Mouse (Mus musculus): ENCODE results near the gene Uvrag. TPM values are rescaled to one million over a fixed set of nuclear protein-coding genes. Genes with fewer than 3 reads are reported as not detected.

Uvrag gene
- polyA plus RNA-seq, 1 experiment from 2014 or later, result 22.4 TPM

GRCm38 (mm10) chr7:99052471-99053241 lies 88.3 kb downstream of the Uvrag start:
- no peak overlapping the region for H3K4me3 ChIP-seq (ENCODE audit: low read length)
- H3K9ac ChIP-seq (ENCODE audit: low read length), result no peak overlapping the region
- no peaks in the 10 kb centered on the region for H3K27me3 ChIP-seq (ENCODE audit: control insufficient read depth, insufficient read depth, low read depth, low read length)
- H3K36me3 ChIP-seq (ENCODE audit: control insufficient read depth, insufficient read depth, low read length), result peaks cover 7% of the 10 kb centered on the region; the same call in 1 of the 2 replicates
- peaks cover 4% of the 10 kb centered on the region for H3K9me3 ChIP-seq (ENCODE audit: control insufficient read depth, low read length)
- ATAC-seq (ENCODE audit: low read depth), result peak; percentile 79
- WGBS, result 76% methylated on average over 6 of the region's 6 CpGs
- peaks cover 9% of the 10 kb centered on the region for H3K4me1 ChIP-seq (replicated peaks; ENCODE audit: control insufficient read depth, insufficient read depth, low read length)
- no peak overlapping the region for H3K27ac ChIP-seq (ENCODE audit: low read length)
- H3K4me2 ChIP-seq (ENCODE audit: low read depth, low read length), result no peak overlapping the region

GRCm38 (mm10) chr7:99050882-99051281 lies 90.1 kb downstream of the Uvrag start:
- WGBS, result 67% methylated on average over 1 of the region's 1 CpGs

GRCm38 (mm10) chr7:99049897-99050296 lies 91.0 kb downstream of the Uvrag start:
- Histone ChIP-seq H3K9ac (ENCODE audit: low read length) (no peak overlapping the region), H3K27me3 (ENCODE audit: control insufficient read depth, insufficient read depth, low read depth, low read length) (no peaks in the 10 kb centered on the region), H3K36me3 (ENCODE audit: control insufficient read depth, insufficient read depth, low read length) (peaks cover 7% of the 10 kb centered on the region; the same call in 1 of the 2 replicates), H3K9me3 (ENCODE audit: control insufficient read depth, low read length) (peaks cover 4% of the 10 kb centered on the region), H3K4me3 (ENCODE audit: low read length) (no peak overlapping the region), H3K4me1 (replicated peaks; ENCODE audit: control insufficient read depth, insufficient read depth, low read length) (peaks cover 25% of the 10 kb centered on the region), H3K27ac (ENCODE audit: low read length) (no peak overlapping the region), H3K4me2 (ENCODE audit: low read depth, low read length) (no peak overlapping the region)
- ATAC-seq (ENCODE audit: low read depth), result no peak
- WGBS, result 75% methylated on average over 3 of the region's 3 CpGs

More at GRCm38 (mm10) chr7:99050882-99051281, 90.1 kb downstream of the Uvrag start:
- Histone ChIP-seq H3K27ac (ENCODE audit: low read length) (peak overlapping the region; percentile 36; the same call in 1 of the 2 replicates), H3K4me2 (ENCODE audit: low read depth, low read length) (no peak overlapping the region), H3K9ac (ENCODE audit: low read length) (no peak overlapping the region), H3K4me3 (ENCODE audit: low read length) (no peak overlapping the region), H3K4me1 (replicated peaks; ENCODE audit: control insufficient read depth, insufficient read depth, low read length) (peaks cover 18% of the 10 kb centered on the region), H3K9me3 (ENCODE audit: control insufficient read depth, low read length) (peaks cover 4% of the 10 kb centered on the region), H3K36me3 (ENCODE audit: control insufficient read depth, insufficient read depth, low read length) (peaks cover 7% of the 10 kb centered on the region; the same call in 1 of the 2 replicates), H3K27me3 (ENCODE audit: control insufficient read depth, insufficient read depth, low read depth, low read length) (no peaks in the 10 kb centered on the region)
- ATAC-seq (ENCODE audit: low read depth), result no peak

GRCm38 (mm10) chr7:99046545-99047206 lies 94.3 kb downstream of the Uvrag start:
- Histone ChIP-seq H3K9ac (ENCODE audit: low read length) (no peak overlapping the region), H3K9me3 (ENCODE audit: control insufficient read depth, low read length) (no peaks in the 10 kb centered on the region), H3K36me3 (ENCODE audit: control insufficient read depth, insufficient read depth, low read length) (no peaks in the 10 kb centered on the region), H3K27me3 (ENCODE audit: control insufficient read depth, insufficient read depth, low read depth, low read length) (no peaks in the 10 kb centered on the region), H3K4me1 (replicated peaks; ENCODE audit: control insufficient read depth, insufficient read depth, low read length) (peaks cover 37% of the 10 kb centered on the region), H3K27ac (ENCODE audit: low read length) (no peak overlapping the region), H3K4me3 (ENCODE audit: low read length) (no peak overlapping the region), H3K4me2 (ENCODE audit: low read depth, low read length) (0 out of 2 replicates have a peak overlapping the region, but pooled peaks have one; percentile 21)
- ATAC-seq (ENCODE audit: low read depth), result no peak
- 45% methylated on average over 11 of the region's 11 CpGs for WGBS

- H3K27ac ChIP-seq (ENCODE audit: low read length), result no peak overlapping the region
- no peak for ATAC-seq (ENCODE audit: low read depth)
- no peaks in the 10 kb centered on the region for H3K27me3 ChIP-seq (ENCODE audit: control insufficient read depth, insufficient read depth, low read depth, low read length)
- H3K9ac ChIP-seq (ENCODE audit: low read length), result no peak overlapping the region
- 28% methylated on average over 6 of the region's 6 CpGs for WGBS
- no peak overlapping the region for H3K4me2 ChIP-seq (ENCODE audit: low read depth, low read length)
- H3K36me3 ChIP-seq (ENCODE audit: control insufficient read depth, insufficient read depth, low read length), result no peaks in the 10 kb centered on the region
- H3K4me3 ChIP-seq (ENCODE audit: low read length), result no peak overlapping the region
- H3K9me3 ChIP-seq (ENCODE audit: control insufficient read depth, low read length), result no peaks in the 10 kb centered on the region
- H3K4me1 ChIP-seq (replicated peaks; ENCODE audit: control insufficient read depth, insufficient read depth, low read length), result peaks cover 30% of the 10 kb centered on the region
Observed at GRCm38 (mm10) chr7:99045525-99045924, 95.4 kb downstream of the Uvrag start.

- Histone ChIP-seq H3K9ac (ENCODE audit: low read length) (no peak overlapping the region), H3K4me3 (ENCODE audit: low read length) (no peak overlapping the region), H3K9me3 (ENCODE audit: control insufficient read depth, low read length) (no peaks in the 10 kb centered on the region), H3K4me2 (ENCODE audit: low read depth, low read length) (no peak overlapping the region), H3K36me3 (ENCODE audit: control insufficient read depth, insufficient read depth, low read length) (no peaks in the 10 kb centered on the region), H3K27ac (ENCODE audit: low read length) (no peak overlapping the region), H3K27me3 (ENCODE audit: control insufficient read depth, insufficient read depth, low read depth, low read length) (no peaks in the 10 kb centered on the region), H3K4me1 (replicated peaks; ENCODE audit: control insufficient read depth, insufficient read depth, low read length) (peaks cover 28% of the 10 kb centered on the region)
- ATAC-seq (ENCODE audit: low read depth), result peak; percentile 68
- 18% methylated on average over 7 of the region's 7 CpGs for WGBS
Observed at GRCm38 (mm10) chr7:99043923-99044322, 97.0 kb downstream of the Uvrag start.

- H3K4me3 ChIP-seq (ENCODE audit: low read length), result no peak overlapping the region
- WGBS, result 76% methylated on average over 3 of the region's 3 CpGs
- no peak for ATAC-seq (ENCODE audit: low read depth)
- H3K27me3 ChIP-seq (ENCODE audit: control insufficient read depth, insufficient read depth, low read depth, low read length), result no peaks in the 10 kb centered on the region
- no peak overlapping the region for H3K27ac ChIP-seq (ENCODE audit: low read length)
- no peaks in the 10 kb centered on the region for H3K9me3 ChIP-seq (ENCODE audit: control insufficient read depth, low read length)
- H3K4me1 ChIP-seq (replicated peaks; ENCODE audit: control insufficient read depth, insufficient read depth, low read length), result peaks cover 28% of the 10 kb centered on the region
- H3K4me2 ChIP-seq (ENCODE audit: low read depth, low read length), result no peak overlapping the region
- no peaks in the 10 kb centered on the region for H3K36me3 ChIP-seq (ENCODE audit: control insufficient read depth, insufficient read depth, low read length)
- no peak overlapping the region for H3K9ac ChIP-seq (ENCODE audit: low read length)
Observed at GRCm38 (mm10) chr7:99043322-99043721, 97.6 kb downstream of the Uvrag start.

GRCm38 (mm10) chr7:99041818-99042217 lies 99.1 kb downstream of the Uvrag start:
- H3K27ac ChIP-seq (ENCODE audit: low read length), result no peak overlapping the region
- no peak overlapping the region for H3K9ac ChIP-seq (ENCODE audit: low read length)
- H3K4me2 ChIP-seq (ENCODE audit: low read depth, low read length), result no peak overlapping the region
- H3K27me3 ChIP-seq (ENCODE audit: control insufficient read depth, insufficient read depth, low read depth, low read length), result no peaks in the 10 kb centered on the region
- no peaks in the 10 kb centered on the region for H3K36me3 ChIP-seq (ENCODE audit: control insufficient read depth, insufficient read depth, low read length)
- no peak for ATAC-seq (ENCODE audit: low read depth)
- WGBS, result 75% methylated on average over 9 of the region's 9 CpGs
- no peaks in the 10 kb centered on the region for H3K9me3 ChIP-seq (ENCODE audit: control insufficient read depth, low read length)
- no peak overlapping the region for H3K4me3 ChIP-seq (ENCODE audit: low read length)
- peaks cover 25% of the 10 kb centered on the region for H3K4me1 ChIP-seq (replicated peaks; ENCODE audit: control insufficient read depth, insufficient read depth, low read length)

- no peaks in the 10 kb centered on the region for H3K9me3 ChIP-seq (ENCODE audit: control insufficient read depth, low read length)
- H3K27me3 ChIP-seq (ENCODE audit: control insufficient read depth, insufficient read depth, low read depth, low read length), result no peaks in the 10 kb centered on the region
- H3K4me1 ChIP-seq (replicated peaks; ENCODE audit: control insufficient read depth, insufficient read depth, low read length), result peaks cover 18% of the 10 kb centered on the region
- no peak overlapping the region for H3K4me3 ChIP-seq (ENCODE audit: low read length)
- ATAC-seq (ENCODE audit: low read depth), result no peak
- 85% methylated on average over 8 of the region's 8 CpGs for WGBS
- no peak overlapping the region for H3K27ac ChIP-seq (ENCODE audit: low read length)
- no peak overlapping the region for H3K9ac ChIP-seq (ENCODE audit: low read length)
- H3K4me2 ChIP-seq (ENCODE audit: low read depth, low read length), result no peak overlapping the region
- no peaks in the 10 kb centered on the region for H3K36me3 ChIP-seq (ENCODE audit: control insufficient read depth, insufficient read depth, low read length)
Observed at GRCm38 (mm10) chr7:99039912-99040311, 101.0 kb downstream of the Uvrag start.

Data from lung, embryonic 16.5 days (tissue).